Mouse (Mus musculus) kidney, adult 11 months (tissue): ENCODE measurements around the gene Ppargc1a.
A peak's percentile ranks its signal among the peaks of the same experiment; 100 is the strongest.

ENCODE experiments used
- DNase-seq: peaks from one replicate; pipeline ENCODE4 v3.0.0; 2022

Ppargc1a gene

DNA sequence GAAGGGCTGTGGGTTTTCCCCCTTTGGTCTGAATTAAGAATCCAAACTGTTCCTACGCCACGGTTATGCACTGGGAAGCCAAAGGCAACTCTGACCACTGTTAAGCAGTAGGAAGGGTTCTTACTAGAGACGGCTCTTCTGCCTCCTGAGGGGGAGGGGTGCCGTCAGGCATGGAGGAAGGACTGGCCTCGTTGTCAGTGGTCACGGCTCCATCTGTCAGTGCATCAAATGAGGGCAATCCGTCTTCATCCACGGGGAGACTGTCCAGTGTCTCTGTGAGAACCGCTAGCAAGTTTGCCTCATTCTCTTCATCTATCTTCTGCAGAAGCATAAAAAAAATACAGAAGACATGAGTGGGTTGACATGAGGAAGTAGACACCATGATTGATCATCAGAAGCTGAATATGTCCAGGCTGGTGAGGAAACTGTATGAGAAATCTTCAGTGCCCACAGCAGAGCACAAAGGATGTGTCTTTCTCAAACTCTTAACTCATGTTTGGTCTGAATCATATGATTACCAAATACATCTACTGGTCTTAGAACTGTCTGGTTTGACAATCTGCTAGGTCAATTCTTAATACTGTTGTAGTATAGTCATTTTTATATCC lies 69.5 kb downstream of the Ppargc1a start:
- no peak for DNase-seq

DNA sequence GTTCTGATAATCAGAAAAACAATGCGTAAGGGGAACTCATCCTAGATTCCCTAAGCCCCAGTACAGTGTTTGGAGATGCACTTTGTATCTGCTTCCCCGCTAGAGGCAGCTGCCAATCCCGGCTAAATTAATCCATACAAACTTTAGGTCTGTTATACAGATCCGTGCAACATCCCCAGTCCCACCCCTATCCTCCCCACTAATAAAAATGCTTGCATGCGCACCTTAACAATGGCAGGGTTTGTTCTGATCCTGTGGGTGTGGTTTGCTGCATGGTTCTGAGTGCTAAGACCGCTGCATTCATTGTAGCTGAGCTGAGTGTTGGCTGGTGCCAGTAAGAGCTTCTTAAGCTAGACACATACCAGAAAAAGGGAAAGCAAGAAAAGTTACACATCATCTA lies 72.1 kb downstream of the Ppargc1a start:
- no peak for DNase-seq

DNA sequence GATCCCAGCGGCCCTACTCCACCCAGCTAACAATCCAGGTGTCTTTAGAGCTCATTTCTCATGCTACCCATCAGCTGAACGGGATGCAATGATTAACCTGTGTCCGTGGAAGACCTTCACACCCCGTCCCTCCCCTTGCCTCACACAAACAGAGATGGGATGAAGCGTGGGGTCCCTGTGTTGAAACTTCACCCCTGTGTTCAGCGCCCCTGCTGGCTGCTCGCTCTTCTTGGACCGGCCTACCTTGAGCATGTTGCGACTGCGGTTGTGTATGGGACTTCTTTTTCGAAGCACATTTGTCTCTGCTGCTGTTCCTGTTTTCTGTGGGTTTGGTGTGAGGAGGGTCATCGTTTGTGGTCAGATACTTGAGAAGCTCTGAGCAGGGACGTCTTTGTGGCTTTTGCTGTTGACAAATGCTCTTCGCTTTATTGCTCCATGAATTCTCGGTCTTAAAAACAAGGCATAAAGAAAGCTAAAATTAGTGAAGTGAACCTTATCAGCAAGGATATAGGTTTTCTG lies 73.1 kb downstream of the Ppargc1a start:
- DNase-seq, result no peak

DNA sequence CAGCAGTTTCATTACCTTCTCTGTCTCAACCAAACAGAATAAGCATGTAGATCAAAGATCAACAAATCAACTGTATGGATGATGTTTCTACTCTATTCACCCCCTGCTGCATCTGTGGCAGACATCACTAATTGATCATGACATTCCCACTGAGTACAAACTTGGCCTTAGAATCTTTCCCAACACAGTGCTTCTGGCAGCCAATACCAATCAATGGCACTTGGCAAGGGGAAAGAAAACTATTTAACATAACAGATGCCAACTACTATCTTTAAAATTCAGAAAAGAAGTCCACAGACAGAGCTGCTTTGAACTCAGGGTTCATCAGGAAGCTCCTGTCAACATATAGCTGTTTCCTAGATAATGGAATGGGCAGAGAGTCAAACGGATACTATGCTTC lies 83.8 kb downstream of the Ppargc1a start:
- DNase-seq, result no peak

DNA sequence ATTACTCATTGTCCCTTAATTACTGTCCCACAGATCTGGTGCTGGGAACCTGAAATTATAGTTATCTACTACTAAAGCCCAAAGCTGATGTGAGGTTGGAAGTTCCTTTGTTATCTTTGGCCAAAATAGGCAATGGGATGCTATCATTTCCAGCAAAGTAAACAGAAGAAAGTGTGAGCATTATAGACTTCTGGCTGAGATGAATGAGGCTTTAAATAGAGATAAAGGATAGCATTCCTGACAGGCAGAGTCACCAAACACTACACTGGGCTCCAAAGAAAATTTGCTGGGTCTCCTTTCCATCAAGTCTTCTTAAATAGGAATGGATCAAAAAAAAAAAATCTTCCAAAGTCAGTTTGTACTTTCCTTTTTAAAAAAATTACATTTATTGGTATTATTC lies 87.7 kb downstream of the Ppargc1a start:
- no peak for DNase-seq

DNA sequence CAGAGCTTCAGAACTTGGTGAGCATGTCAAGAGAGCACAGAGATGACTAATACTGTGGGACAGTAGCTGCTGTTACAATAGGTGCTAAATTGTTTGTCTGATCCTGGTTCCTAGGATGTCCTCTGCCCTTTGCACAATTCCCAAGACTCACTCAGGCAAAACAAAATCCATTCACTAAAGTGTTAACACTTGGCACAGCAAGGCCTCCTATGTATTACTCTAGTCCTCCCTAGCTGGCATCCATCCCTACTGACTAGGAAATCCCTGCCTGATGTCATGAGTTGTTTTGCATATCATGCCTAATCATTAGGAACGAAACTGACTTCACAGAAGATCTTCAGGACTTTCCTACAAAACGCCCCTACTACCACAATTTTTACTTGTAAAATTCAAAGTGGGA lies 88.1 kb downstream of the Ppargc1a start:
- DNase-seq, result peak; percentile 27

DNA sequence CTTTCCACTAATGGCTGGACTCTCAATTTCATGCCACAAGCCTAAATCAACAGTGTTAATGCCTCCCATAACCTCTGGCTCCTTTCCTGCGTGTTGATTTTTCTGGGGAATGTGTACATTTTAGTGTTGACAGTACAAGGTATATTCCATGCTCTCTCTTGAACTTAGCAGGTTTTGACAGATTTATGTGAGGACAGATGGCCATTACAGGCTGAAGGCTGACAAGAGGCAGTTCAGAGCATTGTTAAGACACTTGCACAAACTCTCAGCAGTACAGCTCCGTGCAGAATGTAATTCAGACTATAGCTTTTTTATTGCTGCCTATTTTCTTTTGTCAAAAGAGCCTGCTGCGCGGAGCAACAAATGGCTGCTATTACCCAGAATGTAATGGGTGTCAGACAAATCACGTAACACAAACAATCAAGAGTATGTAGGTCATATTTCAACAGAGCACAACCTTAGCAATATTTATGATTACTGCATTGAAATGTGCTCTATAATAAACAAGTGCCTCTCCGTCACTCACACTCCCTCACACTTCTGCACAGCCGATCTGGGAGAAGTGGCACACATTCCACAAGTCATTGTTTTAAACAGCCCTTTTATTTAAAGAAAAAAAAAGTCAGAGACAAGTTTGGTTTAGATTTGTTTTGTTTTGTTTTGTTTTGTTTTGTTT lies 89.1 kb downstream of the Ppargc1a start:
- no peak for DNase-seq

DNA sequence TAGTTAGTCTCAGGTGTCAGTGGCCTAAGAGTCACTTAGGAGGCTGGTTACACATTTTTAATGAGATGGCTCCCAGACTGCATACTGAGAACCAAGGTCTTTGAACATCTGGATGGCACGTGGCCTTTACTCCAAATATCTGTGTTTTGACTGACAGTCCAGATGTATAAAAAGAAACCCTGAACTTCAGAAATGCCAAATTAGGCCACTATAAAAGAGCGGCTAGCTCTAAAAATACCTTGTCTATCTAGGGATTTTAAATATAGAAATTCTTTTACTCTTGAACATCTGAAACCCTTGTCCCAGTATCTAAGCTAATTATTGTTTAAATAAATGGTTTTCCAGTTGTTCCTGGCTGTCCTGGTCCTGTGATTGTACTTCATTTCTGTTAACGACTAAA lies 90.4 kb downstream of the Ppargc1a start:
- DNase-seq, result no peak

DNA sequence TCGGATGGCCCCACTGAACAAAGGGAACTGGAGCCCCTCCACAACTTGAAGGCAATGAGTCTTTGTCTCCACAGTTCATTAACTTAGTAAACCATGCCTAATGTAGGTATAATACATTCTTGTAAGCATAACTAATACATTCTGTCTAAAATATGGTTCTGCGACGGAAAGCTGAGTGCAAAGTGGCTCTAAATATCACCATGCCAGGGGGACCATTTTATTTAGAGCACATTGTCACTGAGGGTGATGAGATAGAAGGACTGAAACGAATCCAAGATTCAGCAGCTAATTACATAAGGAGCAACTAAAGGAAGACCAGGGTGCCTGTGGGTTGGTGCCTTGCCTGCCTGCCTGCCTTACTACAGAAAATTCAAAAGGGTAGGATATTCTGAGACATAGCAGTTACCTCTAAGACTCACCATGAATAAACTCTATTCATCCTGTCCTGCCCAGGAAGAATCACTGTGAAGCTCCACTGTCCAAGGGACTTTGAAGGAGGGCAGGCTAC lies 92.4 kb downstream of the Ppargc1a start:
- DNase-seq, result no peak

DNA sequence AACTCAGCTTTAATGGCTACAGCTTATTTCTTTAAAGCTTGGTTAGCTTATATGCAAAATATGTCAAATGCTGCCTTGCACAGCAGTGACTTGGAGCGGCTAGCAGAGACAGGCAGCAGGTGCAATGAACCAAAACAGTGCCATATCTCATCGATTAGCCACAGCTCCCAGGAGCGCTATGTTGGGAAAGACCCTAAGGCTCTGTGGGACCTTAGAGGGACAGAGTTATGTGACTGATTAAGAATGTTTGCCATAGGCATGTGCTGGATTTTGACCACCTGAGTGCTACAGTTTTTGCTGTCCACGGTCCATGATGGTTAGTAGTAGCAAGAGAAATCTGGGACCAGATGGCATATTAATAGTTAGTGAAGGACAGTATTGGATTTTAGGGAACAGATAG lies 95.9 kb downstream of the Ppargc1a start:
- DNase-seq, result no peak

DNA sequence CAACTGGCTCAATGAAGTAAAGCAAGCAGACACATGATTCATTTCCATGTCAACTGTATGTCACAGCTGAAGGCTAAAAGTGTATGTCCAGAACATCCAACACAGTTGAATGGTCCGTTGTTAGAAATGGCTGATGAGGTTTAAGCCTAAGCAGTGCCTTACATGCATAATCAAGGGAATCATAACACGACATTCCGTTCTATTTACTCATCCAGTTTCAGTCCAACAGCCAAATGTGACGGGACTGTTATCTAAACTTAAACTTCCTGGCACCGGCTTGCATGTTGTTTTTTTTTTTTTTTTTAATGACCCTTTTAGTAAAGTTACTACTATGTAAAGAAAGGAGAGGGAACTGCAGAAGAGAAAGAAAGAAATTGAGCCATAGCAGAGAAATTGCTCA lies 101.5 kb downstream of the Ppargc1a start:
- DNase-seq, result no peak

DNA sequence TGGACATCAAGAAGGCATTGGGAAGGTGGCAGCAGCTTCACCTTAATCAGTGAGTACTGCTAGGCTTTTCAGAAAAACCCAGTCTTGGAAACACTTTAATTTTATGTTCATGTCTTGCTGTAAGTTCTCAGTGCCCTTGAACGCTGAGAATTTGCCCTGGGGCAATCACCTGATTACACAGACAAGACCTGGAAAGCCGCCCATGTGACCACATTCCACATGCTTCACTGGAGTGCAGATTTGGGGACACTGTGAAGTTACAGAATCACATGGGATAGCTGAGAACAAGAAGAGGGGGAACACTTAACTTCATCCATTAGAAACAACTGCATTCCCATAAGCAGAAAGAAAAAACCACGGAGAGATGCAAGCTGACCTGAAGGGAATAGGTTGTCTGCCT lies 115.5 kb downstream of the Ppargc1a start:
- peak; percentile 90 for DNase-seq

DNA sequence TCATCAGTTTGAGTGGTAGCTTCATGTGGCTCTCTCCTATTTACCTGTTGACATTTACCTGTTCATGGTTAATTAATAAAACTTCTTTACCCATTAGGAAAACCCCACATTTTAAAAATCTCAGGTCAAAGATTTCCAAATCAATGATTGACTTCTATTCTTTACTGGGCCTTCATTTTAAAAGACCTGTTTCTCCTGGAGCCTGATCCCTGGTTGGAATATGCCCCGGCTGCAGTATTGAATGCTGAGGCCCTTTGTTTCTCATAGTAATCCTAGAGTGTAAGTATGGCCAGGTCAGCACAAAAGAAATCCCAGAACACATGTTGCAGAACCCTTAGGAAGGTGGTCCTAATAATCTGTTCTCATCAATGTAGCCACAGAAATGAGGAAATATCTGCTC lies 119.9 kb downstream of the Ppargc1a start:
- DNase-seq, result no peak

DNA sequence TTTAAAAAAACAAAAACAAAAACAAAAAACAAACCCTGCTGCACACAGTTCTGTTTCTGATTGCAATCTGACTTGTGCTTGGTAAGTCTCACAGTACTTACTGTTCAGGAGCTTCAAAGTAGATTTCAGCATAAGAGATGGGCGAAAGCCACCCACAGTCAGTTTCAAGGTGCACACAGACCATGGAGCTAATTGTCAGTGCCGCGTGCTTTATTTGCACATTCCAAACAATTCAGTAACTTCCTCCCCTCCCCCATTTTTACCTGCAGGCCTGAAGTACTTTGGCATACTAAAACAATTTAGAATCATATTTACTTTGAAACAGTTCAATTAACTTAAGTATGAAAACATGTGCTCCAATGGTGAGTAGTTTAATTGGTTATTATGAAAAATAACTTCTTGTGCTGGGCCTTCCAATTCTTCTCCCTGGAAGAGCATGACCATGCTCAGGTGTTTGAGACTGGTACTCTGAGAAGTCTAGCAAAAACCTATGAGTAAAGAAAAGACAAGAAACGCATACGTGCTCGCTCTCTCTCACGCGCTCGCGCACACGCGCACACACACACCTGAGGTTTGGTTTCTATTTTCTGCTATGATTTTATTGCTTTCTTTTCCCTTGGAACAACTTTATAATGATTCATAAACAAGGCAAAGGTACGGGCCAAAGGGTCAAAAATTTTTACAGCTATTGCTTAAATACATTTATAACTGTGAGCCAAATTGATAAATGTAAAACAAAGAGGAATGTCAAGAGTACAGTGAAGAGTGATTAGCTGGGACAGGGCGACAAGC lies 121.0 kb downstream of the Ppargc1a start:
- DNase-seq, result peak; percentile 55

DNA sequence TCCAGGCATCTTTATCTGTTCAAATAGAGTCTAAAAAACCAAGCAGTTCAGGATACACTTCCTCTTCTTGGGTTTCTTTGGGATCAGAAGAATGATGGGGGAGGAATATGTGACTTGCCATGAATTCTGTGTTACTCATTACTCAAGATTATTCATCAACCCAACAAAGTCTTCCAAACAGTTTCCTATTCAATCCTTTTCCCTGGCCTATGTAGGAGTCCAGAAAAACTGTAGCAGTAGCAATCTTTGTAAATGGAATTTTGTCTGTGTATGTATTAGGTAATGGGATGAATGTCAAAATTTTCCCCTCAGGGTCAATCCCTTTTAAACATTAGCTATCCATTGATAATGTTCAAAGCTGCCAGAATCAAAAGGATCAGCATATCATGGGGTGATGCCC lies 121.8 kb downstream of the Ppargc1a start:
- no peak for DNase-seq

DNA sequence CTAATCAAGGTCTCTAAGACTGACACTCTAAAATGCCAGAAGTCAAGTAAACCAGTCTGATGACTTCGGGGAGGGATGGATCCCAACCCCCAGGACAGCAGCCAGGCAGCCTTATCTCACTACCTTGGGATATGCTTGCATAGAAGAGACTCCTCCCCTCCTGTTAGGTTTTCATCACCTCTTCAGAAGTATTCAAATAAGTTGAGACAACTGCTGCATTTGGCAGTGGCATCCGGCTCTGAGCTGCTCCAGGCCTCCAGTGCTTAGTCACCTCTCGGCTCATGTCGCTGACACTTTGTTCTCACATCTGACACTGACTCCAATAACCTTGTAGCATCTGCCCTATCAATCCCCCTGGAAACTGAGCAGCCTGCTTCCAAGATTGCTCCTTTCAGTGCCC lies 127.8 kb downstream of the Ppargc1a start:
- DNase-seq, result no peak

DNA sequence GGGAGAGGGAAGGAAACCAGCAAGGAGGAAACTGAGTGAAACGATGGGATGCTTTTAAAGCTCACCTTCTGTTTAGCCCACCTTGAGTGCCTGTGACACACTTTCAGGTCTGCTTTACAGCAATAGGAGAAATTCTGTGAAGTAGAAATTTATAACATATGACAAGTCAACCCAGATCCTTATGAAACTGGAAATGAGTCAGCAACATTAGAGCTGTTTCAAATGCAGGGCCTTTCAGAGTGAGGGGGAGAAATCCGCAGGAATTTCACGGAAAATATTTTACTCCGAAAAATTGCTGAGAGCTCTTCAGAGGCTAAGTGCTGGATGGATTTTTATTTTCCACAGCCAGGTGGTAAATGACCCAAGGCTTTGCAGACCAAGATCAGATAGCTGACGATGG lies 133.6 kb downstream of the Ppargc1a start:
- DNase-seq, result no peak

DNA sequence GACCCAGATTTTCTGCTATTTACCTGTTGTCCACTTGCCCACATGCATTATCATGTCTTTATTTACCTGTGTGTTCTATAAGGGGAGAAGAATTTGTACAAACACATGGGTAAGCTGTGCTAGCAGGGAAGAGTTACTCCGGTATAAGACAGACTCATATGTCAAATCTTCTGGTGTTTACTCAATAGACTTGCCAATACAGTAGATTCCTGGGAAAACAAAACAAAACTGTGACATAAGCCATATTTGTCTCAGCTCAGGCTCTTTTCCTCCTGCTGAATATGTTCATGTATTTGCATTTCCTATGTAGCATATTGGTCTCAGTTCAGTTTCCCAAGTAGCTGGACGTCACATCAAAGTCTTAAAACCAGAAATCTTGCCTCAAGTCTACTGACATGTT lies 135.0 kb downstream of the Ppargc1a start:
- DNase-seq, result no peak

DNA sequence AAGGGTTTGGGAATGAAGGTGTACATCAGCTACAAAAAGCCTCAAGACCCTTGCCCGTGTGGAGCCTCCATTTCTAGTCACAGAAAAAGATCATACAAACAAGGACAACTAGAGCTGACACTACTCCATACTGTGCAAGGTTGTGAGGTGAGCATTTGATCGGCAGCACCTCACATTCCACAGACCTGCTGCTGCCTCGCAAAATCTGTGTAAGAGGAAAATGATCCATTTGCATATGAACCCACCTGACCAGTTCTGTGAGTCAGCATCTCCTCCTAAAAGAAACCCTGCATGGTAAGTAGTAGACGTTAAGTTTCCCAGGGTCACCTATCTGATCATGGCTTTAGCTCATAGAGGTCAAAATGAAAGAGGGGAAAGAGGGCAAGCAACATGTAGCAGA lies 135.5 kb downstream of the Ppargc1a start:
- peak; percentile 53 for DNase-seq

DNA sequence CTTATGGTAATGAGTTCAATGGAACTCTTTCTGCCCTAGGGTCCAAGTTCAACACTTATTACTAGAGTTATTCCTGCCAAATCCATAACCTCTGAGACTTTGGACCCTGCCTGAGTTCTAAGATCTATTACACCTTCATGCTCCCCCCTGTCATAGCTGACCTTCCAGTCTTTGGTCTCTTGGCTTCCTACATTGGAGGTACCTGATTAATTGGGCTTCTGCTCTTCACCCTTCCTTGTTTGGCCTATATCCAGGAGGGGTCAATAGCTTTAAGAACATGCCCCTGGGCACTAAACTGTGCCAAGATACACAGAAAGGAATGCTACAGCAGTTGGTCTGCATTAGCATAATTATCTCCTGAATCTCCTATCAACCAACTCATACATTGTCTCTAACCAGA lies 141.1 kb downstream of the Ppargc1a start:
- peak; percentile 87 for DNase-seq

DNA sequence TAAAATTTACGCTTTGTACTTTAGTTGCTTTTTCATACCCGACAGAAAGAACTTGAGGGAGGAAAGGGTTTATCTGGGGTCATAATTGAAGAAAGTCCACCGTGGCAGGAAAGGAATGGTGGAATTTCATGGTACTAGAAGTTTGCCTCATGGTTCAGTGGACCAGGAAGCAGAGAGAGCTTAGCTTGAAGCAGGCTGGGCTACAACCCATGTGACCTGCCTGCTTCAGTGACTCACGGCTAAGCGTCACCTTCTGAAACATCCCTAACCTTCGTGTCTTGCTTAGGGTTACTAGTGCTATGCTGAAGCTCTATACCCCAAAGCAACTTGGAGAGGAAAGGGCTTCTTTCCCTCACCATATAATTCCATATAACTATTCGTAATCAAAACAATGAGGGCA lies 151.1 kb downstream of the Ppargc1a start:
- peak; percentile 33 for DNase-seq

DNA sequence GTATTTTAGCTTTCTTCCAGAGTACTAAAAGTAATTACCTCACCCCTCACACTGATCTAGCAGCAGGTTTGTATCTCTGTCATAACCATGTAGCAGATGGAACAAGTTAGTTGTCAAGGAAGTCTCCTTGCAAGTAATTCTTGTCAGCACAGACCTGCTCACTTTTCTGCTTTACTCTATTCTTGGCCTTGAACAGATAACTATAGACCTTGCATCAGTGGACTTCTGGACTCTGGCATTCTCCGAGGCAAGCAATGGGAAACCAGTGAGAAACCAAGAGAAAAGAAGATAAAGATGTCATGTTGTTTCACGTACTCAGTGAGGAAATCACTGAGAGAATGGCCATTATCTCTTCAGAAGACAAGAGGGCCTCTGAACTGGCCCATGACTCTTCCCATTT lies 152.1 kb downstream of the Ppargc1a start:
- DNase-seq, result no peak

DNA sequence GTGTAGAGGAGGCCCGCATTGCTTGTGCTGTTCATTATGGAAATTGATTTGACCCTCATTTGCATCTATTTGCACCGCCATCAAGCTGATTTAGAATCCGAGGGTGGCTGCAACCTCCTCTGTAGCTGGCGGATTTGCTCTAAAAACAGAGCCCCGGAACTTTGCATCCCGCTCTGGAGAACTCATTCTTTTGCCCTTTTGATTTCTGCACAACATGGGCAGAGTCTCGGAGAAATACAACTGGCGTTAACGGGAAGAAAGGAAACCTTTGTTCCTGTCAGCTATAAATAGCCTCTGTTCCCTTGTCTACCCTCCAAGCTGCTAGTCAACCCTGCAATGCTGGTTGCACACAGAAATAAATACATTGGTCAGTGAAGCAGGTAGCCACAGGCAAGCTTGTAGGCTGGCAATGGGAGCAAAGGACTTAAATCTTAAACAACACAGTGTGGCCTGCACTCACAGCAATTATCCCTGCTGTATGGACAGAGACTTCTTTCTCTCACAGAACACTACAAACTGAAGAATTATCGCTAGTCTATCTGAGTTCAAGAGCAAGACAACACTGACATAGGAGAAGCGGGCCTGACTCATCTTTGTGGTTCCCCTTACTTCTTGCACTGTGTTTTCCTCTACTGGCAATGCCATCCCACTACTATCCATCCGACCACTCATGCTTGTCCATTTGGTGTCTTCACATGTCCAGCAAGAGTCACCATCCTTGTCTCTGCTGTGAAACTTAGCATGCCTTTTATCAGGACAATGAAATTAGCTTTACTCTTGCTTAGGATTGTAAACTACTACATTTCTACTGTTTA lies 155.0 kb downstream of the Ppargc1a start:
- peak; percentile 37 for DNase-seq
